Mouse (Mus musculus) midbrain, embryonic 12.5 days (tissue): ENCODE measurements around the gene Klhl22. TPM values are rescaled to one million over a fixed set of nuclear protein-coding genes. Genes with fewer than 3 reads are reported as not detected.

ENCODE experiments used
- polyA plus RNA-seq: library from polyadenylated mRNA; unstranded; fragments of >200 nt; fragmentation: Nextera tagmentation; extraction: Ambion mirVana; gene quantifications from 2 replicates; pipeline ENCODE4 v1.2.1, GENCODE M21; 2016

The Klhl22 gene
- polyA plus RNA-seq, 1 experiment from 2014 or later = 57.9 TPM

Other genes with a start within 250 kb of the Klhl22 start
- 53.1 and 61.2 TPM in 2 replicates for gene Thap7, start 228.5 kb upstream of the Klhl22 start, polyA plus RNA-seq
- 0.27 and 0.40 TPM in 2 replicates for gene Lrrc74b, start 198.4 kb upstream of the Klhl22 start, polyA plus RNA-seq
- 0.80 and 1.4 TPM in 2 replicates for gene P2rx6, start 197.7 kb upstream of the Klhl22 start, polyA plus RNA-seq
- gene Slc7a4, start 176.4 kb upstream of the Klhl22 start, polyA plus RNA-seq = 4.5 and 5.6 TPM in 2 replicates
- gene Smpd4, start 140.3 kb upstream of the Klhl22 start, polyA plus RNA-seq = 36.3 and 38.2 TPM in 2 replicates
- 7.1 and 7.9 TPM in 2 replicates for gene Ccdc74a, start 113.1 kb upstream of the Klhl22 start, polyA plus RNA-seq
- 47.4 and 48.0 TPM in 2 replicates for gene Med15, start 26.7 kb upstream of the Klhl22 start, polyA plus RNA-seq
- 10.1 and 12.1 TPM in 2 replicates for gene Scarf2, start 37.7 kb downstream of the Klhl22 start, polyA plus RNA-seq
- 0.45 and 0.55 TPM in 2 replicates for gene B830017H08Rik, start 73.5 kb downstream of the Klhl22 start, polyA plus RNA-seq
- 4.4 and 5.8 TPM in 2 replicates for gene Car15, start 78.7 kb downstream of the Klhl22 start, polyA plus RNA-seq
- 0.55 and 0.67 TPM in 2 replicates for gene Gm20518, start 132.1 kb downstream of the Klhl22 start, polyA plus RNA-seq
- gene Tssk1, start 134.6 kb downstream of the Klhl22 start, polyA plus RNA-seq = 0.05 and 0.09 TPM in 2 replicates
- 105 and 108 TPM in 2 replicates for gene Dgcr2, start 138.9 kb downstream of the Klhl22 start, polyA plus RNA-seq
- gene Tssk2, start 139.0 kb downstream of the Klhl22 start, polyA plus RNA-seq = not detected in 2 replicates
- 56.7 and 61.6 TPM in 2 replicates for gene Ess2, start 151.7 kb downstream of the Klhl22 start, polyA plus RNA-seq
- gene Gsc2, start 155.4 kb downstream of the Klhl22 start, polyA plus RNA-seq = 0.26 and 0.52 TPM in 2 replicates
- 120 and 132 TPM in 2 replicates for gene Slc25a1, start 168.6 kb downstream of the Klhl22 start, polyA plus RNA-seq
- gene Vpreb2, start 220.8 kb downstream of the Klhl22 start, polyA plus RNA-seq = not detected in 2 replicates